Mouse (Mus musculus): ENCODE results near the gene Gm4763. TPM values are rescaled to one million over a fixed set of nuclear protein-coding genes. Genes with fewer than 3 reads are reported as not detected.
"Not testable (repeated sequence)": the region's sequence is repeated elsewhere in the genome, so short reads cannot be mapped to it uniquely, and the experiment has no call there.

Gene Gm4763
- not detected for total RNA-seq (2021)
- long read RNA-seq, experiment 1, result 0 reads
- long read RNA-seq, experiment 2, result 0 reads

DNA sequence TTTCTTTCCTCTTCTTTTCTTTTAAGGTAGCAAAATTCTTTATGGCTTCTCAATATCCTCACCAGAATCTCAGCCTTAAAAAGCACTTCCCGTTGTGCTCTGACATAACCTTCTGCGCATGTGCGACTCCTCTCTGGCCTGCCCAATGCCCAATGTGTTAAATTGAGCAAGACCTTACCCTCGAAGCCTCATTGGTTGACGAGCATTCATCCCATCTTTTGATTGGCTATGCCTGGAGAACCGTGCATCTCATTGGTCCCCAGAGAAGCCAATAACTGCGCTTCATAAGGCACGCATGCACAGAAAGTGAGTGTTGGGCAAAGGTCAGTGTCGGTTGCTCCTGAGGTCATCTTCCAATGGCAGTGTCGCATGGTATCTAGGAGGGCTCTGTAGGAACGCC, at the start of gene Gm4763:
Gene Gm4763, minus strand, starts transcription at position 101 of the 400 bp plus-strand sequence.
- H3K27ac ChIP-seq; H3K4me3 ChIP-seq; intact Hi-C loops (cut with DNase I); DNase-seq: not testable (repeated sequence)

DNA sequence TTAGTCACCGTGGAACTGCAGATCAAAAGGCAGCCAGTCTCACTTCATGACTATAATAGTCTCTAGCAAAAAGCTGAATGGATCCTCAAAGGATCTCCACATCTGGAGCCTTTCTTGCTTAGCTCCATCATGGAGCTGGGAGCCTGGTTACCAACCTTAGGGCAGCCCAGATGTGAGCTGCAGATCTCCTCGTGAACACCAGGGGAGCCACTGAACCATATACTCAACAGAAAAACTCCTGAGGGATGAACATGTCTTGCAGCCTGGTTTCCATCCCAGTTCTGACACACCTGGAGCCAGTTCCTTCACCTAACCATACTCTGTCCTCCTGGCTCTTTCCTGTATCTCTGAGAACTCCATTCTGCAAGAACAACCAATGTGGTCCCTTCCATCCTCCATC, 49.4 kb upstream of the Gm4763 start:
- Histone ChIP-seq H3K27ac (no peak overlapping the region), H3K4me3 (no peak overlapping the region)
- intact Hi-C loops (cut with DNase I), result no loop called here
- no peak for DNase-seq
- TF ChIP-seq CTCF (IDR thresholded peaks at IDR 0.05), result no peak

- Histone ChIP-seq H3K4me3 (no peak overlapping the region), H3K27ac (no peak overlapping the region)
- intact Hi-C loops (cut with DNase I), result no loop called here
- no peak for DNase-seq
- no peak for TF ChIP-seq CTCF (IDR thresholded peaks at IDR 0.05)
Observed at GRCm38 (mm10) chr7:24773942-24774535, 47.3 kb upstream of the Gm4763 start.

DNA sequence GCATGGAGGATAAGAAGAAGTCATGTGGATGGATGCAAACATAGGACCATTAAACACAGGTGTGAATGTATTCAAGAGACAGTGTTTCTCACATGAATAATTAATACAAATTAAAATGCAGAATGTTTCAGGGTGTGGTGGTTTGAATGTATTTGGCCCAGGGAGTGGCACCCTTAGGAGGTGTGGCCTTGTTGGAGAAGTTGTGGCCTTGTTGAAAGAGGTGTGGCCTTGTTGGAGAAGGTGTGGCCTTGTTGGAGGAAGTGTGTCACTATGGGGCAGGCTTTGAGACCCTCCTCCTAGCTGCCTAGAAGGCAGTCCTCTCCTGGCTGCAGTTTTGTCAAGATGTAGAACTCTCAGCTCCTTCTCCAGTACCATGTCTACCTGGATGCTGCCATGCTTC, 44.7 kb upstream of the Gm4763 start:
- intact Hi-C loops (cut with DNase I), result no loop called here
- DNase-seq, result no peak
- no peak for TF ChIP-seq CTCF (IDR thresholded peaks at IDR 0.05)
- Histone ChIP-seq H3K4me3 (no peak overlapping the region), H3K27ac (no peak overlapping the region)

DNA sequence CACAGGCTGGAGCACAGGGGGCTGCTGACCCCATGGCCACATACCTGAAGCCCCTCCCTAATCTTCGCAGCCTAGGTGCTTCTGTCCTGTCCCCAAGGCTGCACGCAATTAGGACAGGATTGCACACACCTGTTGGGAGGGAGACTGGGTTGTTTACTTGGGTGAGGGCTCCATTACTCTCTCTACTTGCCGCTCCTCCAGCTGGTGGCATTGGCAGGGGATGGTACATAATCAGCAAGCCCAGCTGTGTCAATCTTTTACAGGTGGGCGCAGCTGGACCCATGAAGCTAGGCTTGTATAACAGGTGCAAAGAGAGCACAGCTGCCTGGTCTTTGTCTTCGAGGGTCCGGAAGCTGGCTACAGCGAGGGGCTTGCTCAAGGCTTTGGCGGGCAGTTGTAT, 35.9 kb upstream of the Gm4763 start:
- Histone ChIP-seq H3K4me3 (no peak overlapping the region), H3K27ac (no peak overlapping the region)
- no peak for DNase-seq
- intact Hi-C loops (cut with DNase I), result no loop called here
- TF ChIP-seq CTCF (IDR thresholded peaks at IDR 0.05), result no peak

DNA sequence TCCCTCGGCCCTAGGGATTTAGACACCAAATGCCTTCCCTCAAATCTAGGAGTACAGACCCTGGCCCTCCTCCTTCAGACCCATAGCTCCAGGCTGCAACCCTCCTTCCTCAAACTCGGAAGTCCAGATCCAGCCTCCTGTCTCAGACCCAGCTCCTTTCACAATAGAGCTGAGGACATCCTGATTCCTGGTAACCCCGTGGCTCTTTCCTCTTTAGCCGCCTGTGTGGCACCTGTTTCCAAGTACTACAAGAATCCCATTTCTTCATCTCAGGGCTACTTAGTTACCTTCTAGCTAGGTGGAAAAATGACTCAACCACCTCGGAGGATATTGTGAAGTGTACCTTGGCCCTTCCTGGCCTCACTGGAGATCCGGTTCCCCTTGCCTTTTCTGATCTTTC, 34.5 kb upstream of the Gm4763 start:
- TF ChIP-seq CTCF (IDR thresholded peaks at IDR 0.05), result no peak
- intact Hi-C loops (cut with DNase I), result no loop called here
- Histone ChIP-seq H3K4me3 (no peak overlapping the region), H3K27ac (no peak overlapping the region)
- no peak for DNase-seq

DNA sequence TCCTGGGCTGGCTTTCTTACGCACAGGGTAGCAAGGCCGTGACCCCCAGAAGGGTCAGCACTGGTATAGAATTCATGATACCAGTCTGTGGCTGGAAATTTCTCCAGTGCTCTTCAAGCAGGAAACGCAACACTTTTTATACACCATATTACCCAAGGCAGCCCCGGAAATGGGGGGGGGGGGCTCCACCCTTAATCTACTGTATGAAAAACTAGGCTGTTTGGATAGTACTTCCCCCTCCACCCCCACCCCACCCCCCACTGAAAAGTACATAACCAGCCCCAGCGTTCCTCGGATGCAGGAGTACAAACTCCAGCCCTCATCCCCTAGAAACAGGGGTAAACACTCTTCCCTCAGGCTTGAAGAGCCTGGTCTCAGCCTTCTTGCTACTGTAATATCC, 33.5 kb upstream of the Gm4763 start, which contains the start of gene Cd177:
Gene Cd177, minus strand, starts transcription at position 101 of the 400 bp plus-strand sequence.
- no peak for DNase-seq
- intact Hi-C loops (cut with DNase I), result no loop called here
- TF ChIP-seq CTCF (IDR thresholded peaks at IDR 0.05), result no peak
- H3K27ac ChIP-seq, result no peak within 1 kb of the TSS
- H3K4me3 ChIP-seq, result no peak within 1 kb of the TSS

DNA sequence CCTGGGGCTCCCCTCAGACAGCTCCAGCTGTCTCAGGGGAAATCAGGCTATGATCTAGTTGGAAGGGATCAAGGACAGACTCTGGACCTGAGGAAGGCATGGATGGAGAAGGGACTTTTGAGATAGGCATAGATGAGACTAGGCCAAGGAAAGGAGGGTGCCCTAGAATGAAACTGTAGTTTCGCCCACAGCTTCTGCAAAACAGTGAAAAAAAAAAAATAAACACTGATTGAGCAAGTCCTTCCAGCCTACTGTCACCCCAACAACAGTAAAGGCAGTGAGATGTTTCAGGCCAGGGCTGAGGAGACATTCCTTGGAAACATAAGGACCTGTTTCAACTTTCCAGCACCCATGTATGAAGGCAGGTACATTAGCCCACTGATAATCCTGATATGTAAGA, 31.8 kb upstream of the Gm4763 start:
- DNase-seq, result no peak
- Histone ChIP-seq H3K4me3 (no peak overlapping the region), H3K27ac (no peak overlapping the region)
- intact Hi-C loops (cut with DNase I), result no loop called here
- TF ChIP-seq CTCF (IDR thresholded peaks at IDR 0.05), result no peak

GRCm38 (mm10) chr7:24753476-24753875, 26.8 kb upstream of the Gm4763 start:
- intact Hi-C loops (cut with DNase I), result no loop called here
- TF ChIP-seq CTCF (IDR thresholded peaks at IDR 0.05), result no peak
- no peak overlapping the region for H3K4me3 ChIP-seq
- DNase-seq, result no peak
- no peak overlapping the region for H3K27ac ChIP-seq

- no peak for TF ChIP-seq CTCF (IDR thresholded peaks at IDR 0.05)
- no peak overlapping the region for H3K27ac ChIP-seq
- DNase-seq, result no peak
- intact Hi-C loops (cut with DNase I), result no loop called here
- H3K4me3 ChIP-seq, result no peak overlapping the region
Observed at GRCm38 (mm10) chr7:24751610-24752009, 24.9 kb upstream of the Gm4763 start.

DNA sequence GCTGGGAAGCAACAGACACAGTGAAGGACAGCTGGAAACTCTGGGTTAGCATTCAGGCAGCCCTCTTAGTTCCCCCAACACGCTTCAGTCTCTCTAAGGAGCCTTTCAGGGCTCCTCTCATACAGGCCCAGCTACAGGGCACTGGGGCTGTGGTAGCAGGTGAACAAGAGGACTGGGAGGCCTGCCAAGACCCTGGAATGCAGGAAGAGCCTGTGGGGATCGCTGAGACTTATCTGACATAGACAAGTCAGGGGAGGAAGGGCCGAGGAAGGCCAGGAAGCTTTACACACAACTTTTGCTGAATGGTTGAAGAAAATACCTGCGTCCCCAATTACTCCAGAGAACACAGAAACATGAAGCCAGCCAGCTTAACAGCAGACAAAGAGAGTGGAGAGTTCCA, 24.0 kb upstream of the Gm4763 start:
- DNase-seq, result no peak
- H3K4me3 ChIP-seq, result no peak overlapping the region

DNA sequence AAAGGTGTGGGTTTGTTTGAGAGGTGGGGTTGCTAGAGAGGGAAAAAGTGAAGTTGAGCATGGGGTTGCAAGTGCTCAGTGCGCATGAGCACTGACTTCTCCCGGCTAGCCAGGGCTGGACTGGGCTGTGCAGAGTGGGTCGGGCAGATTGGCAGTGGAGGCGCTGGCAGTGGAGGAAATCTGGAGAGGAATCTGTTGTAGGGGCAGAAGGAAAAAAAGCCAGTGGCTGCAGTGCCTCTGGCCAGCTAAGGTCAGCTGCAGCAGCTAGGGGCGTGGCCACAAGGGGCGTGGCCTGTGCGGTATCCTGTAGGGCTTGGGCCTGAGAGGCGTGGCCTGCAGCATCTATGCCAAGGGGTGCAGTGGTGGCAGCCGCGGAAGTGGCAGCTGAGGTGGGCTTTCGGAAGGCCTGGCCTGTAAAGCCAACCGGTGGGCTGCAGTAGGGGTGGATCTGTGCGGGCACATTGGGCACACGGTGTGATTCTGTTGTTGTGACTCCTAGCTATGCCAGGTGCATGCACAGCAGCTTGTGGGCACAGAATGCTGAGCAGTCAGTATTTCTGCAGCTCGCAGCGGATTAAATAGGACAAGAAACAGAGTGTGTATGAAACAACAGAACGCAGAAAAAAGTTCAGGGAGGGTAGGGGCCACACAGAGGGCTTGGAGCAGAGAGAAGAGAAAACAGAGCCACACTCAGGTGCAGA, 9.4 kb upstream of the Gm4763 start:
- TF ChIP-seq CTCF (IDR thresholded peaks at IDR 0.05), result no peak
- Histone ChIP-seq H3K4me3 (no peak overlapping the region), H3K27ac (no peak overlapping the region)
- peak; percentile 21 for DNase-seq
- intact Hi-C loops (cut with DNase I), result no loop called here

More for the DNA sequence above, 24.0 kb upstream of the Gm4763 start:
- no peak for TF ChIP-seq CTCF (IDR thresholded peaks at IDR 0.05)
- intact Hi-C loops (cut with DNase I), result no loop called here
- H3K27ac ChIP-seq, result no peak overlapping the region

DNA sequence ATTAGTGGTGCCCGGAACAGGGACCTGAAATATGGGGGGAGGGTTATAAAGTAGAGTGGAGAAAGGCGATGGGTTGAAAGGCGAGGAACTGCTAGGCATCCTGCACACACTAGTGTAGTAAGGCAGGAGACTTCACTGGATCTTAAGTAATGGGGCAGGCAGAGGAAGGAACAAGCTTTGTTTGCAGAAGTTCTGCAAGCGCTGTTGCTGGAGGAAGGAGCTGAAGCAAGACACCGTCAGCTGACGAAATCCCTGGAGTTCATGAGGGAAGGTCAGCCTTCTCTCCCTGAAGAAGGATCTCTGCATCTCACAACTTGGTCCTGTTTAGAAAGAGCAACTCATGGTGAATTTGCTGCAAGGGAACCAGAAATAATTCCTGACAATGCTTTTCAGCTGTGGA, 11.7 kb downstream of the Gm4763 start:
- Histone ChIP-seq H3K27ac (no peak overlapping the region), H3K4me3 (no peak overlapping the region)
- no peak for TF ChIP-seq CTCF (IDR thresholded peaks at IDR 0.05)
- intact Hi-C loops (cut with DNase I), result no loop called here
- DNase-seq, result no peak

- H3K27ac ChIP-seq, result no peak within 1 kb of the TSS
- DNase-seq, result no peak
- intact Hi-C loops (cut with DNase I), result no loop called here
- TF ChIP-seq CTCF (IDR thresholded peaks at IDR 0.05), result no peak
- no peak within 1 kb of the TSS for H3K4me3 ChIP-seq
Observed at GRCm38 (mm10) chr7:24708832-24709292, 17.8 kb downstream of the Gm4763 start, which contains the start of gene BC049730. TSS of gene BC049730 (plus strand) at chr7:24709242.

GRCm38 (mm10) chr7:24702841-24703240, 23.9 kb downstream of the Gm4763 start:
- H3K27ac ChIP-seq; H3K4me3 ChIP-seq; DNase-seq; intact Hi-C loops (cut with DNase I): not testable (repeated sequence)

DNA sequence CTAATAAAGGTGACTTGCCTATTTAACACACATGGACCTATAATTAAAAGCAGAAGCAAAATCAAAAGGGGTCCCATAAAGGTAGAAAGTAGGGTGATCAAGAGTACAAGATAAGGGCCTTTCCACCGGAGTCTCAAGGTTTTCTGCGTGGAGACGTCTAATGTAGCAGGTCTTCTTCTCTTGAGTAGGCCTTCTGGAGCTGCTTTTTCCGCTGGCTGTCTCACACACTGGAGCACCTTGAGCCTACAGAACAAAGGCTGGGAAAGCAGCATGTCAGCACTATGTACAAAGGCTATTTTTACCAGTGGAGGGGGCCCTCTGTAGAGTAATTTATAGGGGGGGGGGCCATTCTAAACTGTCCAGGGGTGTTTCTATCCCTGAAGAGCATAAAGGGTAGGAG, 28.8 kb downstream of the Gm4763 start:
- H3K4me3 ChIP-seq; intact Hi-C loops (cut with DNase I); H3K27ac ChIP-seq; DNase-seq: not testable (repeated sequence)

DNA sequence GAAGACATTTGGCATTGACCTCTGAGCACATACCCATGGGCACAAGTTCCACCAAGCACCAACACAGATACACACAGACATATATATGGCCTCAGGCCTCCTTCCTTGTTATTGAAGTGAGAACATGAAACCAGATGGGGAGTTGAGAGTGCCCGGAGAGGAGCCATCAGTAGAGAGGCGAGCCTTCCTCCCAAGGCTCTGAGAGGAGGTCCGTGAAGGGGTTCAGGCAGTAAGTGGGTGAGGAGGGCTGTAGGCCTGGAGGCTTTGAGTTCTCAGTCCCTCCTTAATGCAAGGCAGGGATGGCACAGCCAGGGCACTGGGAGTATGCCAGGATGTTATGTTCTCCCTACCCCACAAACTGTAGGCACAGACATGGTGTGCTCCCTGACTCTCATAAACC, 34.0 kb downstream of the Gm4763 start:
- H3K4me3 ChIP-seq; DNase-seq; intact Hi-C loops (cut with DNase I); H3K27ac ChIP-seq: not testable (repeated sequence)

- DNase-seq; H3K27ac ChIP-seq; H3K4me3 ChIP-seq; intact Hi-C loops (cut with DNase I): not testable (repeated sequence)
Observed at GRCm38 (mm10) chr7:24687519-24687918, 39.2 kb downstream of the Gm4763 start.

Data from gastrocnemius, adult 2 months (tissue).